Mouse (Mus musculus): ENCODE results near the gene Rsbn1.

Gene Rsbn1

DNA sequence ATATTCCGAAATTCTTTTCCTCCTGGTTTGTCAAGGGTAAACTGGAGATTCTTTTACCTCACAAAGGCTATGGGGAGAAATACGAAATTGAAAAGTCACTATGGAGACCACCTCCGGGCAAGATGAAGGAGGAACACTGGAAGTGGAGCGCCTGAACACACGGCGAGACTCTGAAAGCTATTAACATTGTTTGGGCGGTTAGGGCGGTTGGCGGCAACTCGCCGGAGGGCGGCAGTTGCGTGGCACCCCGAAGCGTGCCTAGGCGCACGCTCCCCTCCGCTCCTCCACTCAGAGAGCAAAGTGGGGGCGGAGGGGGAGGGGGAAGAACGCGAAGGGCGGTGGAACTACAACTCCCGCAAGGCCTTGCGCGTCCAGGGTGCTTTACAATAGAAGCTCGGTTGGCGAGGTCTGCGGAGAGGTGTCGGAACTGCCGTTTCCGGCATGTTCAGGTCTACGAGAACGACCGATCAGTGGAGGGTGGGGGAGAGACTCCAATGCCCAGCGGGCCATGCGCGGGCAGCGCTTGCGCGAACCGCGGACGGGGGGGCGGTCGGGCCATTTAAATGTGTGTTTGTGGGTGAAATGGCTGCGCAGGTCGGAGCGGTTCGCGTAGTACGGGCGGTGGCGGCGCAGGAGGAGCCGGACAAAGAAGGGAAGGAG, at the start of gene Rsbn1:
Gene Rsbn1 (plus strand): TSS at position 111 of the 660 bp plus-strand sequence.
- peak; percentile 99 for DNase-seq (ENCODE audit: low read depth, low spot score)

DNA sequence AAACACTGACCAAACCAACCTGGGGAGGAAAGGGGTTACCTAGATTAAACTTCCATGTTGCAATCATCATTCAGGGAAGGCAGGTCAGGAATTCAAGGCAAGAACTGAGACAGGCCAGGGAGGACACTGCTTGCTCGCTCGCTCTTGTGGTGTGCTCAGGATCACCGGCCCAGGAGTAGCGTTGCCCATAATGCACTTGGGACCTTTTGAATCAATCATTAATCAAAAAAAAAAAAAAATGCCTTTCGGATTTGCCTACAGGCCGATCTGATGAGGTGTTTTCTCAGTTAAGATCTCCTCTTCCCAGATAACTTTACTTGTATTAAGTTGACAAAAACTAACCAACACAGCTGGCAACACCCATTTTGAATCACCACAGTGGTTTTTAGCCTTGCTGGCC, 49.7 kb upstream of the Rsbn1 start:
- no peak for DNase-seq (ENCODE audit: low read depth, low spot score)

DNA sequence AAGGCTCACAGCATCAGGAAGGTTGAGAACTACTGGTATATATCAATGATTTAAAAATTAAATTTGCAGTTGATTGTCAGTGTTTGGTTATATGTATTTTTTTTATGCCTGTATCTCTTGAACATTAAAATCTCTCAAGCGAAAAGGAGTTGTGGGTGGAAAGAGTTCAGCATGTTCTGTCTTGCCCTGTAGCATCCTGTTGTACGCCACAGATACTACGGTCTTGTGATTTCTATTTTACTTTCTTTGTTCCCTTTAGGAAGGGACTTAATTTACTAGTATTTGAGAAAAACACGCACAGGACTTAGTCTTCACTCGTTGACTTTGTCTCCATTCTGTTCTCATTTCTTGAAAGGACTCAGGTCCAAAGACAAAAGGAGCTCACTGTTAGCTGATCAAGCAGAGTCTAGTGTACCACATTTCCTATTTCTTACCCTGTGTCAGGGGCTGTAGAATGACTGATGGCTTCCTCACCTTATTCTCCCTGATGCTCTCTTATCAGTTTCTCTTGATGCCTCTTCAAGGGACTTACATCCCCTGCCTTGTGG, 46.4 kb upstream of the Rsbn1 start:
- no peak for DNase-seq (ENCODE audit: low read depth, low spot score)

DNA sequence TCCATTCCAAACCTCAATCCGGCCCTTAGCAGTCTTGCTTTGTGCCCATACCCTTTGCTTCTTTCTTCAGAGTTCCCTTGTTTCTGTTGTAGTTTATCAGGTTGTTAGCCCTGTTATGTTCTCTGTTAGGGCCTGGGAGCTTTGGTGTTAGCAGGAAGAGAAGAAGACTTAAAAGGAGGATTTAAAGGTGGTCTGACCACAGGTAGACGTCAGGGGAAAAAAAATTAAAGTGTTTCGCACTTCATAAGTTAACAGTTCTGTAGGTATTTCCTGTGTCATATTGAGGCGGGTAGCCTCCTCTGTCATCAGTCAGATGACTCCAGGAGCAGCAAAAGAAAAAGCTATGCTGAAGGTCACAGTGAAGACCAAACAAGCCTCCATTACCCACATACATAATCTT, 45.9 kb upstream of the Rsbn1 start:
- no peak for DNase-seq (ENCODE audit: low read depth, low spot score)

DNA sequence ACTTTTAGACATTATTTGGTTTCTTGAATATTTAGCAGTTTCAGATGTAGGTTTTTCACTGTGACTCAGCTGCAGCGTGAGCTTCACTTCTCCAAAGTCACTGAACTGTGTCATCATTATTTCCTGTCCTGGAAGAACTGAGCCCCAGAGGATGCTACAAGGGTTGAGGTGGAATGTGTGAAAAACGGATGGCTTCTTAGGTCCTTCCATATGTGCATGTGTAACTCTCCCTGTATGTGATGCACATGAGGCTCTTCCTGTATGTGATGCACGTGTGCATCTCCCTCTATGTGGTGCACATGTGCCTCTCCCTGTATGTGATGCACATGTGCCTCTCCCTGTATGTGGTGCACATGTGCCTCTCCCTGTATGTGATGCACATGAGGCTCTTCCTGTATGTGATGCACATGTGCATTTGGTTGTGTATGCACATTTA, 41.2 kb upstream of the Rsbn1 start:
- DNase-seq (ENCODE audit: low read depth, low spot score), result no peak

DNA sequence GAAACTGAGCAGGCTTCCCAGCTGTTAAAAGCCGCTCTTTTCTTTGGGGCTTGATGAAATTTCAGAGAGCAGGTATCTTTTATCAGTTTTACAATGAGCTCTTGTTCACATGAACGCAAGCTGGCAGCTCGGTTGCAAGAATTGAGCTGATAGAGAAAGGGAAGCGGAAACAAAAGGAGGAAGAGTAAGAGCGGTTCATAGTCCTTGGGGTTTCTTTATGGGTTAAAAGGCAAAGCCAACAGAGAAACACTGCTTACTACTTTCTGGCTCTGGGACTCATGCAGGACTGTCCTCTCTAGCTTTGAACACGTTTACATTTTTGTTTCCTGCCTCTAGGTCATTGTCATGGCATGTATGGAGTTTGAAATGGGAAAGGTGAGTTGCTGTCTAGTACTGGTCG, 39.6 kb upstream of the Rsbn1 start:
- DNase-seq (ENCODE audit: low read depth, low spot score), result no peak

DNA sequence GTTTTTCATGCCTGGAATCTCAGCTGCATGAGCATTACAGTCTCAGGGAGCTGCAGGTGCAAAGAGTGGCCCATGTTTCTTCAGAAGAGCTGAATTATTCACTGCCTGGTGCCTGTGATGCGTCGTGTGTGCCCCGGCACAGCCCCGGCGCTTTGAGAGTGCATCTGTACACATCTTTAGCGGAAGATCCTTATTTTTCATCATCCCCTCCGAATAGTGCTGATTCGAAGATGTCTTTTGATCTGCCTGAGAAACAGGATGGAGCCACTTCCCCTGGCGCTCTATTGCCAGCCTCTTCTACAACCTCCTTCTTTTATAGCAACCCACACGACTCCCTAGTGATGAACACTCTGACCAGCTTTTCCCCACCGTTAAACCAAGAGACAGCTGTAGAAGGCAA, 28.0 kb upstream of the Rsbn1 start:
- peak; percentile 12 for DNase-seq (ENCODE audit: low read depth, low spot score)

DNA sequence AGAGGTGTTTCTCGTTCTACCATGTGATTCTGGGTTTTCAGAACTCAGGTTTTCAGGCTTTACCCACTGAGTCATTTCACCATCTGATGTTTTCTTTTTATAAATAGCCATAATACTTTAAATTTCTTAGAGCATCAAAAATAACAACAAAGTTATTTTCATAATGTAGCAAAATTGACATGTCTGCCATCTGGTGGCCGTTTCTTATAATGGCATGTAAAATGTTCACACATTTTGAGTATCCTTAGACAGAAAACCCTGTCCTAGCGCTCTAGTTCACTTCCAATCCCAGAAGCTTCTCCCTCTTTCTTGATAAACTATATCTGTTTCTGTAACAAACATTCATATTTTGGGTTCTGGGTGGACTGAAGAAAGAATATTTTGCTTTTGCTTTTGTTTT, 26.3 kb upstream of the Rsbn1 start:
- peak; percentile 53 for DNase-seq (ENCODE audit: low read depth, low spot score)

DNA sequence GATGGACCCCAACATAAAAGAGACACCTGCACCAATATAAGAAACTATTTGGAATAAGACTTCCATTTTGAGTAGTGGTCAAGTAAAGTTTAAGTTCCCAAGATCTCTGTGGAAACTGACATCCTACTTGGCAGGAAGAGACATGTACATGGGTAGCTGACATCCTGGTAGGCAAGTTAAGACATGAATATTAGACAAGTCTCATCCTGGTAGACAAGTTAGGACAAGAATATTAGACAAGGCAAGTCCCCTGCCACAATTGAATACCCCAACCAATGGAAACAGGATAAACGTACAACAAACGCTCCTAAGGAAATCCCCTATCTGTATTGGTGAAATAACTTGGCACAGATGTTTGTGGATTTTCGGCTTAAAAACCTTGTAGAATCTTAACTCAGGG, 20.5 kb upstream of the Rsbn1 start:
- DNase-seq (ENCODE audit: low read depth, low spot score), result no peak

DNA sequence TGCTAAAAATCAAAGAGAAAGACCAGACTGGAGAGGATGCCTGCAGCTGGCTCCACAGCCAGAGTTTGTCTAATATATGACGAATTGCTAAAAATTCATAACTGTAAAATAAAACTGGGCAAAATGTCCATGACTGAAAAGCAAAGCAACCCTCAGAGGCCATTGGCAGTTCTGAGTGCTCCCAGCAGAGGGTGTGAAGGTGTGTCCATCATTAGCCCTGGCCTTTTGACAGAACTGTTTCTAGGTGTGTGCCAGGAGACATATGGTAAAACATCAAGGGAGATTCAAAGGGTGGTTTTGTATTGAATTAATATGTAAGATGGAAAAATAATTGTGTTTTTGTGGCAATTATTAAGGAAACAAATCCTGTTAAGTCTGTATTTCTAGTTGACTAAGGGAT, 9.2 kb upstream of the Rsbn1 start:
- peak; percentile 63 for DNase-seq (ENCODE audit: low read depth, low spot score)

DNA sequence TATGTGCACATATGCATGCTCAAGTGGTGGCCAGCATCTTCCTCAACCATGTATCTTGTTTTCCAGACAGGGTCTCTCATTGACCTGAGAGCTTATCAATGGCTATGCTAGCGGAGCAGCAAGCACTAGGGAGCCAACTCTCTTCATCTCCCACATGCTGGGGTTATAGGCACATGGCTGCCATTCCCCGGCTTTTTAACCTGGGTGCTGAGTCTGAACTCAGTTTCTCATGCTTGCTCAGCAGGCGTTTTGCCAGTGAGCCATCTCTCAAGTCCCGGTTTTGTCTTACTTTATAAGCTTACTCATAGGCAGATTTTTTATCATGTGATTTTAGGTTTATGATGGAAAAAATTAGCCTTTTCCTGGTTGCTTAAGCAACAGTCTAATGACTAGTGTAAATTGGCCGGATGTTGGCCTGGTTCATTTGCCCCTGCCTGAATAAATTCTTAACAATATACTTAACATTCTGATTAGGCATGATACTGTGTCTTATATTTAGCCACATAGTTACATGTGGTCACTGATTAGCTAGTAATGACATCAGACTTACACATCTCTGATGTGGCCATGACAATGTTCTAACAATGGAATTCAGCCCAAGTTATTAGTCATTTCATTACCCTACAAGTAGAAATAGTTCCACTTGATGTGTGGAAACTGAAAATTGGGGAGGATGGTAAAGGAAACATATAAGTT, 6.4 kb upstream of the Rsbn1 start:
- DNase-seq (ENCODE audit: low read depth, low spot score), result no peak

DNA sequence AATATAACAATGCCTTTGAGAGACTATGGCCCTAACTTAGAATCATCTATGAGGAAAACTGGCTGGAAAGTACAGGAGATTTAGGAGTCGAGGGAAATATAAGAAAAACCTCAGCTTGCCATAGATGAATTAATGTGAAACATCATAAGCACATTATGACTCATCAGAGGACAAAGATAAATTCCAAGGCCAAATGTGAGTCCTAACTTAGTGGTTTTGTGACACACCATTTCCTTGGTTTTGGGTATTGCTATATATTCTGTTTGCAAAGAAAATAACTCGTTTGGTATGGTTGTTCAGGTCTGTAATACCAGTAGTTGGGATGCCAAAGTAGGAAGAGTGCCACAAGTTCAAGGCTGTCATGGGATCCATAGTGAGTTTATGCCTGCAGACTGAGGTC, 5.1 kb upstream of the Rsbn1 start:
- DNase-seq (ENCODE audit: low read depth, low spot score), result no peak

DNA sequence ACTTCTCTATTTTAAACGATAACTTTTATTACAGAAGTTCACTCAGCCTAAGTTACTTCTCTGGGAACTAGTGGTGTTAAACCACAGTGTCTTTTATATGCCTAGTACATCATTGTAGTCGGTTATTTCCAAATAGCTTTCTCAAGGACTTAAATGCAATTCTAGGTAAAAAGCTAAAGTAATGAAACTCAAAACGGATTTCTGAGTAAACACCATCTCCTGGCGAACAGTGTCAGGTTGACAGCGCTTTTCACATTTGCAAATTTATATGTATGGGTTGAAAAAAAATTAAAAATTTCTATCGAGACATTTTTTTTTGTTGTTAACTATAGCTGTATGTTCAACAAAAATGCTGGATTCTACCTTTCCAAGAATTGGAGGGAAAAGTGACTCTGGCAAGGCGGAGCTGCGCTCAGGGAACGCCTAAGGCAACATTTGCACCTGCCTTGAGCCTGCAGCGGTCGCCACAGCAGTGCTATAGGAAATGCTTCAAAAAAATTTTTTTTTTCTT, 414 bp upstream of the Rsbn1 start:
- peak; percentile 64 for DNase-seq (ENCODE audit: low read depth, low spot score)

DNA sequence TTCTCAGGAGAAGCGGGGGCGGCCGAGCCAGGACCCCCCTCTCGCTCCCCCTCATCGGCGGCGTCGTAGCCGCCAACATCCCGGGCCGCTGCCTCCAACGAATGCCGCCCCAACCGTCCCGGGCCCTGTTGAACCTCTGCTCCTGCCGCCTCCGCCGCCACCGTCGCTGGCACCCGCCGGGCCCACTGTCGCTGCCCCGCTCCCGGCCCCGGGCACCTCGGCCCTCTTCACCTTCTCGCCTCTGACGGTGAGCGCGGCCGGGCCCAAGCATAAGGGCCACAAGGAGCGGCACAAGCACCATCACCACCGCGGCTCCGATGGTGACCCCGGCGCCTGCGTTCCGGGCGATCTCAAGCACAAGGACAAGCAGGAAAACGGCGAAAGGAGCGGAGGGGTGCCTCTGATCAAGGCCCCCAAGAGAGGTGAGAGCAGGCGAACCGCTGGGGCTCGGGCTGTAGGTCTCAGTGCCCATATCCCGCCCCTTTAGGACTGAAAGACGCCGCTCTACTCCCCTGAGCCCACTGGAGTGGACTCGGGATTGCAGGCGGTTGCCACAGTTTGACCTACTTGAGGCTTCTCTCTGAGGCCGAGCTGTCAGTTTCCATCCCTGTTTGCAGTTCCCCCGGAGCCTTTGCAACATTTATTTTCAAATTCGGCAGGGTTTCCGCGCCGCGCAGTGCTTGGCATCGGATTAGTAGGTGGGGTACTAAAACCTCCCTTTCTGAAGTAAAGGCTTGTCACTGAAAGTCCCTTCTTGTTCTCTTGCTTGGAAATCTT, 1.0 kb downstream of the Rsbn1 start:
- DNase-seq (ENCODE audit: low read depth, low spot score), result peak; percentile 81

DNA sequence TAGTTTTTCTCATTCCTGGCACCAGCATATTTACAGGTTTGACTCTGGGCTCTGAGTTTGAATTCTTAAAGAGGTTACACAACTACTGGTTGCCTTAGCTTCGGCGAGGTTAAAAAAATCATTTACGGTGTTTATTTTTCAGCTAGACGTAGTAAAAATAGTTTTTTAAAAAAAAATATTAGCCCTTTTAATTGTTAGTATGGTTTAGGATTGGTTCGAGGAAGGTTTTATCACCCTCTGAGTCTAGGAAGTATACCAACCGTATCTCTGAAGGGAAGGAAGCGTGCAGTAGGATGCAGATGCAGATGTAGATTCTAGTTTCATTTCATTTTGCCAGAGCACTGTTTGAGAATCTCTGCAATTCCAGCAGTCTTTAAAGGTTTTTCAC, 1.6 kb downstream of the Rsbn1 start:
- no peak for DNase-seq (ENCODE audit: low read depth, low spot score)

DNA sequence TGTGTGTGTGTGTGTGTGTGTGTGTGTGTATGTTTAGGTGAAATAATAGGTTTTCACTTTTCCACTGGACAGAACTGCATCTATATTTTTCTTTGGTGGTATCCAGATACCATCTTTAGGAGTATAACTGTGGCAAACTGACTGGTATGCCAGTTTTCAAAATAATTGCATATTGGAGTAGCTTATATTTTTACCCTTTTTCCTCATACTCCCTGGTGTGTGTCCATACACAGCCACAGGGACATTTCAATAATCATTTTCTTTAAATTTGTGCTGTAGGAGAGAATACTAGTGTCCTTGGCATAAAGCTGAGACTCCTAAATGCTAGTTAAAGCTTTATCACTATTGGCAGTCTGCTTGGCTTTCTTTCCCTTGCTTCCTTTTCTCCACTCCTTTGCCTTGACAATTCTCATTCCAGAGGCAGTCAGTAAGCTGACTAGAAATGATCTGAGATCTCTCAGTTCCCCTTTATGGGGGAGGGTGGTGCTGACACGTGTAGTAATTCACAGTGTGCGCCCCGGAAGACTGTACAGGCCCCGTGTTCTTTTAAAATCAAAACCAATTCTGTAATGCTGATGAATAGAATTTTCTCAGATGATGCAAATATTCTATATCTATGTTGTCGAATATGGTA, 2.4 kb downstream of the Rsbn1 start:
- DNase-seq (ENCODE audit: low read depth, low spot score), result no peak

DNA sequence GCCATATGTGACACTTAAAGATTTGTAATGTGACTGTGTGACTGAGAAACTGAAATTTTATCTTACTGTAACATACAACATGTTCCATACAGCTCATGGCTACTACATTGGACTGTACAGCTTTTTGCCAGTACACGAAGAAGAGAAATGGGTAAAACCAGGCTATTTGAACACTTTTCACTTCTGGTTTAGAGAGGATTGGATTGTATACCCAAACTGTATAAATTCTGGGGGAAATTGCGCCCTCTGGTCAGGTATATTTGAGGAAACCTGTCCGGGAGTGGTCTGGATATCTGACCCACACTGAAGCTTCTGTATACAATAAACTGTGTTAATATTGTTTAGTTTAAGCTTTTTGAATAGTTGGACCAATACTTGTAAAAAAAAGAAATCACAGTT, 2.9 kb downstream of the Rsbn1 start:
- DNase-seq (ENCODE audit: low read depth, low spot score), result no peak

DNA sequence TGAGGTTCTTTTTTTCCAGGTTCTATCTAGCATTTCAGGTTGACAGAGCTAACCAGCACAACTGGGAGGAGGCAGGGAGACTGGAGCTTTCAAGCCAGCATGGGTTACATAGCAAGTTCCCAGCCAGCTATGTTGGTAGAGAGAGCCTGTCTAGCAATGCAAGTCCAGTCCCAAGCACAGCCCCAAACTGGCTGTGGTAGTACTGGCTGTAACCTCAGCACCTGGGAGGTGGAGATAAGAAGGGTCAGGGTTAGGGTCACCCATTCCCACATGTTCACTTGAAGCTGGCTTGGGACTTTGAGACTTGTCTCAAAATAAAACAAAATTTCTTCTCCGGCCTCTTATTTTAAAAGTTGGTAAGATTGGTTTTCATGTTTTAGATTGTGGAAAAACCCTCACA, 6.2 kb downstream of the Rsbn1 start:
- DNase-seq (ENCODE audit: low read depth, low spot score), result no peak

DNA sequence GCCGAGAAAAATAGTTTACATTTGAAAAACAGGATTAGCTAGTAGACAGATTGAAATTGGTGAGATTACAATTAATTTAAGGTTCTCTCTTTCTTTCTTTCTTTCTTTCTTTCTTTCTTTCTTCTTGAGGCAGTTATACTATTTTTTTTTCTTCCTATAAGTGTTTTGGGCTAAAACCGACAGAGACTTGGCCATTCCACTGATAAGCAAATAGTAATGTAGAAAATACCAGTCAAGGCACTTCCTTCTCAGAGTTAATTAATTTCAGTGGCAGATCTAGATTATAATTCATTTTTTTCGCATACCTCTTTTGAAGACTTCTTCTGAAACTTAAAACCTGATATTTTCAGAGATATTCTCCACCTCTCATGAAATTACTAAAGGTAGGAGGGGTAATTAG, 11.4 kb downstream of the Rsbn1 start:
- DNase-seq (ENCODE audit: low read depth, low spot score), result no peak

DNA sequence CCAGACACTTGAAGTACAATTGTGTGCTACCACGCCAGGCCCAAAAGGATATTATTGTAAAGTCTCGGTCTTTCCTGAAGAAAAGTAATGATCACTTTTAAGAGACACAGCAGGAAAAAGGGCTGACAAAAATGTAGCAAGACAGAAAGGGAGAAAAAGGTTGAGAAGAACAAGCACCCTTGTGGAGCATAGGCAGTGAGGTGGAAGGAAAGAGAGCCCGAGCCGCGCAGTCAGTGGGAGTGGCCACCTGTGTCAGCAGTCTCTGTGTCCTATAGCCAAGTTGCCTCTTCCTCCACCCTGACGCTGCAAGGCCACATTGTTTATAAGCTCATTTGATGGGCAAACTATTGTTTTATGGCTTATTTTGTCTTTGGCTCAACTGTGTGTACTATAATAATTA, 13.6 kb downstream of the Rsbn1 start:
- DNase-seq (ENCODE audit: low read depth, low spot score), result peak; percentile 35

DNA sequence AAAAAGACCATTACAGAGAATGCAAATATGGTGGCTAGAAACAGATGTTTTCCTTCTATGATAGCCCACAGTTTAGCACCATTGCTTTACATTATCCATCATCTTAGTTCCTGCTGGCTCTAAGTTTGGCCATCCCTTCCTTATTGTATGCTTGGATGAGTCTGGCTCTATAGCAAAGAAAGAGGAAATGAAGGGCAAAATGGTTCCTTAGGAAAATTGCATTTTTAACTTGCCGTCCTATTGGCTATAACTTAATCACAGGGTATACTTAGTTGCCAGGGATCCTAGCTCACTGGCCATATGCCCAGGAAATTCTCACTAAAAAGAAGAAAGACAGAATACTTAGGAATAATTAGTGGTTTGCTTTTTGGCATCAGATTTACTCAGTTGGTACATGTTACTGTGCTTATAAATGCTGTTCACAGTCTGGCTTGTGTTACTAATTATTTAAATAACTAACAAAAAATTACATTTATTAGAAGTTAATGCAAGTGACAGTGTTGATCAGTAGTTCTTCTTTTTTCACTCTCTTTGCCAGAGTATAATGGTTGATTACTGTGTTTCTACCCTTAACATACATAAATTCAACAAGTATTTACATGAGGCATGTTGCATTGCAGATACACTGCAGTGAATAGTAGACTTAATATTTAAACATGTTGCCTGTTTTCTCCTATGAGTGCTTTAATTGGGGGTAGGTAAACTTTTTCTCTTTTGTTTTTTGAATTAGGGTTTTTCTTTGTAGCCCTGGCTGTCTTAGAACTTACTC, 31.1 kb downstream of the Rsbn1 start:
- DNase-seq (ENCODE audit: low read depth, low spot score), result no peak
